ENCODE assay signal across 9 mouse cellular contexts in genomic region chr4:155318266-155318665, GRCm38 (mm10). TPM values are rescaled to one million over a fixed set of nuclear protein-coding genes. Genes with fewer than 3 reads are reported as not detected.
DNase-seq lines count a peak whose midpoint lies in the region; ATAC-seq lines count a peak whose summit lies in the region.
"Had no signal": no experiment of that assay in that cellular context is flagged by ENCODE, and none has a peak within 500 bp of the region (broad histone marks: within the 10 kb centered on the region; RNA-seq: fewer than 3 reads in every experiment).

No protein-coding gene starts in this region.

- WGBS in kidney, embryonic 14.5 days: 18% methylated on average over 2 of the region's 2 CpGs

- peak; percentile 17 for DNase-seq in kidney, postnatal 14 days
- DNase-seq in R1 (ENCODE audit: low read depth, low spot score) (peak; percentile 76), liver (peak; percentile 62)
- DNase-seq in retina, postnatal 1 day: peak; percentile 42
- no peak for DNase-seq in spleen, postnatal 4 days (ENCODE audit: low spot score in 2 of 2)
- DNase-seq in thymus, postnatal 14 days: no peak
- DNase-seq in thymus, postnatal 25 days: no peak

- H3K9me3 ChIP-seq in kidney, embryonic 14.5 days (ENCODE audit: control insufficient read depth, low read length): no peaks in the 10 kb centered on the region
- H3K9me3 ChIP-seq: embryonic facial prominence, embryonic 12.5 days had no signal

- ATAC-seq in kidney, embryonic 14.5 days (ENCODE audit: low FRiP score, low TSS enrichment): no peak

- H3K4me2 ChIP-seq in kidney, embryonic 14.5 days (replicated peaks; ENCODE audit: low read depth, low read length): no peak overlapping the region
- H3K4me2 ChIP-seq: embryonic facial prominence, embryonic 12.5 days had no signal

- no peaks in the 10 kb centered on the region for H3K36me3 ChIP-seq in kidney, embryonic 14.5 days (ENCODE audit: control insufficient read depth, insufficient read depth, low read length)
- H3K36me3 ChIP-seq: embryonic facial prominence, embryonic 12.5 days had no signal

- H3K27ac ChIP-seq in kidney, embryonic 14.5 days (ENCODE audit: low read depth, low read length): no peak overlapping the region
- H3K27ac ChIP-seq: embryonic facial prominence, embryonic 12.5 days had no signal

- H3K4me1 ChIP-seq in kidney, embryonic 14.5 days (ENCODE audit: control insufficient read depth, insufficient read depth, low read length): no peaks in the 10 kb centered on the region
- H3K4me1 ChIP-seq: embryonic facial prominence, embryonic 12.5 days had no signal

- H3K4me3 ChIP-seq in kidney, embryonic 14.5 days (ENCODE audit: low read length): no peak overlapping the region
- H3K4me3 ChIP-seq: embryonic facial prominence, embryonic 12.5 days had no signal

- no peak overlapping the region for H3K9ac ChIP-seq in kidney, embryonic 14.5 days (ENCODE audit: low read depth, low read length)
- H3K9ac ChIP-seq: embryonic facial prominence, embryonic 12.5 days had no signal

- H3K27me3 ChIP-seq in kidney, embryonic 14.5 days (ENCODE audit: control insufficient read depth, insufficient read depth, low read length): no peaks in the 10 kb centered on the region
- H3K27me3 ChIP-seq: embryonic facial prominence, embryonic 12.5 days had no signal

RNA-seq across cellular contexts. Expression of gene Prkcz, which starts 42.9 kb away (rescaled TPM):
- 7.8 and 10.2 TPM in 2 replicates for polyA plus RNA-seq in kidney, embryonic 14.5 days (2014; fragmentation: Nextera tagmentation; extraction: Ambion mirVana)

Comparison
In these comparisons a context has a peak if more than half of its experiments do, and no peak if none do; other contexts are left out.
1. DNase-seq: peak in kidney, postnatal 14 days (single experiment), R1 (single experiment), liver (single experiment) and retina, postnatal 1 day (single experiment); none in spleen, postnatal 4 days (0 of 2), thymus, postnatal 14 days (single experiment) and thymus, postnatal 25 days (single experiment).